Comparison of ENCODE assay signal across 7 mouse cellular contexts in the genomic region with DNA sequence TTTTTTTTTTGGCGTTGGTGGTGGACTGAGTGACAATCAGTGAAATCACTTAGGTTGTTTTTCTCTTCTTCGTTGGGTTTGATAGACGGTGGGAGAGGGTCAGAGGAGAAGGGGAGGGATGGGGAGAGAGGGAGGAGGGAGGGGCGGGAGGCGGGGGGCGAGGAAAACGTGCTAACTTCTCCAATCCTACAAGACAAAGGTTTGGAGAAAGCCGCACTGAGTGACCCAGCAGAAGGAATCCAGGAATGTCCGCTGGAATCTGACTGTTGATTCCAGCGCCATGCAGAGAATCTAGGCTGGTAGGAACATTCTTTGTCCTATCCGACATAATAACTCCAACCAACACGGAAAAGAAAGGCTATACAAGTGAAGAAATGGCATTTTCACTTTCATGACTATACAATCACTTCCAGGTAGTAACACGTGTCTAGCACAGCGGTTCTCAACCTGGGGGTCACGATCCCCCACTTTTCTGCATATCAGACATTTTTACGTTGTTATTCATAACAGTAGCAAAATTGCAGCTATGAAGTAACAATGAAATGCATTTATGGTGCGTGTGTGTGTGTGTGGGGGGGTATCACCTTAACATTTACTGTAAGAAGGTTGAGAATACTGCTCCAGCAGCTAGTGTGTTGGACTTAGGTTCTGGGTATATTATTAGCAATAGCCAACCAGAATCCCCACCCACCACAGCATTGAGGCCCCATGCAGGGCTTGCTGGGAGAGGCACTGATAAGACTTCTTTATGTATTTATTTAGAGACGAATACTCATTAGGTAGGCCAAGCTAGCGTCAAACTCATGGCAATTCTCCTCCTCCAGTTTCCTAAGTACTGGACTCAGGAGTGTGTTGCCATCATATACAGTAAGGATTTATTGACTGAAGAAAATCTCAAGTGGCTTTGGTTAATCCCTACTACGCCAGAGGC.
A peak's percentile ranks its signal among the peaks of the same experiment; 100 is the strongest.
DNase-seq lines count a peak whose midpoint lies in the region; ATAC-seq and TF ChIP-seq lines count a peak whose summit lies in the region.

No protein-coding gene starts in this region.

- no peak for DNase-seq in ES-E14 (ENCODE audit: low read depth, low spot score)
- DNase-seq in forelimb bud, embryonic 11.5 days (ENCODE audit: low read depth, low spot score) = peak; percentile 43
- no peak for DNase-seq in liver, postnatal 0 days
- DNase-seq in cerebellum, postnatal 14 days = no peak
- no peak for DNase-seq in urinary bladder, adult 18-20 months (ENCODE audit: low spot score in 2 of 2)
- no peak for DNase-seq in urinary bladder, postnatal 10 days (ENCODE audit: low spot score)

- H3K9me3 ChIP-seq in E14TG2a.4 (ENCODE audit: low read length) = no peaks in the 10 kb centered on the region
- no peaks in the 10 kb centered on the region for H3K9me3 ChIP-seq in ES-E14 (ENCODE audit: control insufficient read depth, insufficient read depth, low read depth, low read length)
- no peaks in the 10 kb centered on the region for H3K9me3 ChIP-seq in liver, postnatal 0 days (ENCODE audit: low read length)

- peak overlapping the region; percentile 70 for H3K9ac ChIP-seq in ES-E14 (ENCODE audit: insufficient read depth, low read depth, low read length, poor library complexity, severe bottlenecking)
- H3K9ac ChIP-seq in liver, postnatal 0 days (replicated peaks) = peak overlapping the region; percentile 52

- TF ChIP-seq CTCF in E14TG2a.4 (conservative IDR thresholded peaks at IDR 0.05; ENCODE audit: low read length) = no peak
- TF ChIP-seq CTCF in liver, postnatal 0 days (IDR thresholded peaks at IDR 0.05; ENCODE audit: low read depth) = no peak

- H3K36me3 ChIP-seq in E14TG2a.4 (ENCODE audit: insufficient read depth, low read length) (no peaks in the 10 kb centered on the region), ES-E14 (ENCODE audit: control insufficient read depth, insufficient read depth, low read length, poor library complexity, severe bottlenecking) (no peaks in the 10 kb centered on the region)
- H3K36me3 ChIP-seq in liver, postnatal 0 days (replicated peaks; ENCODE audit: insufficient read depth, low read length) = no peaks in the 10 kb centered on the region

- H3K4me3 ChIP-seq in E14TG2a.4 (replicated peaks; ENCODE audit: low read length) (peak overlapping the region; percentile 67), ES-E14 (ENCODE audit: insufficient read depth in 1 of 2, low read depth in 1 of 2, low read length in 2 of 2, poor library complexity in 1 of 2, severe bottlenecking in 1 of 2) (peak overlapping the region; percentile 28 to 60)
- H3K4me3 ChIP-seq in liver, postnatal 0 days (ENCODE audit: low read depth, low read length) = peak overlapping the region; percentile 29

- H3K4me2 ChIP-seq in liver, postnatal 0 days (ENCODE audit: low read depth, low read length) = peak overlapping the region; percentile 70

- in situ Hi-C loops in ES-E14 (cut with MboI; ENCODE audit: low sequenced_read_pairs in 2 of 2, unreplicated experiment in 2 of 2) = no loop called here

- 21% methylated on average over 20 of the region's 20 CpGs for WGBS in liver, postnatal 0 days (ENCODE audit: insufficient replicate concordance)

- ATAC-seq in liver, postnatal 0 days = no peak

- no peak overlapping the region; the same call in 1 of the 2 replicates for H3K27ac ChIP-seq in ES-E14 (ENCODE audit: insufficient read depth, low read depth, low read length, poor library complexity, severe bottlenecking)
- H3K27ac ChIP-seq in liver, postnatal 0 days (ENCODE audit: low read depth) = peak overlapping the region; percentile 49

- TF ChIP-seq EP300 in liver, postnatal 0 days (IDR thresholded peaks at IDR 0.05; ENCODE audit: low read depth) = no peak

- H3K4me1 ChIP-seq in E14TG2a.4 (replicated peaks; ENCODE audit: low read depth, low read length) = peaks cover 41% of the 10 kb centered on the region
- H3K4me1 ChIP-seq in ES-E14 (ENCODE audit: control insufficient read depth in 2 of 2, insufficient read depth in 2 of 2, low read length in 2 of 2, poor library complexity in 1 of 2) = peaks cover 2 to 9% of the 10 kb centered on the region in 2 experiments; a peak in 2 of 4 replicates
- peaks cover 36% of the 10 kb centered on the region for H3K4me1 ChIP-seq in liver, postnatal 0 days (ENCODE audit: insufficient read depth)

- peaks cover 34% of the 10 kb centered on the region for H3K27me3 ChIP-seq in E14TG2a.4 (ENCODE audit: insufficient read depth, low read length)
- H3K27me3 ChIP-seq in liver, postnatal 0 days (ENCODE audit: insufficient read depth, low read length) = 0 out of 2 replicates have a peak, but pooled peaks cover 5% of the 10 kb centered on the region

TF ChIP-seq in ES-E14, 5 proteins besides CTCF, POLR2A, EP300 and RAD21:
- no peak for TF ChIP-seq ZNF384 (IDR thresholded peaks at IDR 0.05; ENCODE audit: low read depth, low read length)
- no peak for TF ChIP-seq CHD2 (IDR thresholded peaks at IDR 0.05; ENCODE audit: low read depth, low read length)
- no peak for TF ChIP-seq MAFK (IDR thresholded peaks at IDR 0.05; ENCODE audit: insufficient read depth, low read depth, low read length)
- no peak for TF ChIP-seq ZC3H11A (IDR thresholded peaks at IDR 0.05; ENCODE audit: borderline replicate concordance, low read depth, low read length)
- no peak for TF ChIP-seq HCFC1 (IDR thresholded peaks at IDR 0.05; ENCODE audit: borderline replicate concordance, insufficient read depth, low read length)
